Mouse (Mus musculus) kidney, adult 8-10 months (tissue): ENCODE measurements around the gene Lyar.

Experiments used
- DNase-seq, 2 experiments: peaks; one replicate each; pipeline ENCODE4 v3.0.0; 2022

Gene Lyar

GRCm38 (mm10) chr5:38256551-38256950, 36.3 kb downstream of the Lyar start:
- DNase-seq: no peak

- no peak for DNase-seq
These were observed 37.9 kb downstream of the Lyar start for GRCm38 (mm10) chr5:38258034-38258772.

- no peak for DNase-seq
These were observed 38.5 kb downstream of the Lyar start for GRCm38 (mm10) chr5:38258773-38259146.

GRCm38 (mm10) chr5:38259455-38260106, 39.3 kb downstream of the Lyar start:
- DNase-seq: no peak

GRCm38 (mm10) chr5:38260107-38260682, 39.9 kb downstream of the Lyar start, which contains the start of gene Tmem128:
Gene Tmem128 (plus strand): TSS chr5:38260185.
- DNase-seq: peak; percentile 42 to 64

- no peak for DNase-seq
These were observed 50.7 kb downstream of the Lyar start for GRCm38 (mm10) chr5:38270942-38271341.

- DNase-seq: no peak
These were observed 53.6 kb downstream of the Lyar start for GRCm38 (mm10) chr5:38273831-38274230.

GRCm38 (mm10) chr5:38275771-38276170, 55.5 kb downstream of the Lyar start, which contains the start of gene Otop1:
Gene Otop1 (plus strand): TSS chr5:38275972.
- DNase-seq: no peak

GRCm38 (mm10) chr5:38276451-38276850, 56.2 kb downstream of the Lyar start:
- no peak for DNase-seq

- no peak for DNase-seq
These were observed 57.0 kb downstream of the Lyar start for GRCm38 (mm10) chr5:38277098-38277866.

GRCm38 (mm10) chr5:38277936-38278600, 57.8 kb downstream of the Lyar start:
- no peak for DNase-seq

- DNase-seq: no peak
These were observed 59.8 kb downstream of the Lyar start for GRCm38 (mm10) chr5:38280075-38280474.
